Mouse (Mus musculus): ENCODE measurements around the gene Mrgprh.

Mrgprh gene

GRCm38 (mm10) chr17:12875734-12876133 lies at the start of gene Mrgprh:
TSS of gene Mrgprh (plus strand) at chr17:12876034.
- no peak for DNase-seq (ENCODE audit: extremely low read depth, insufficient read length, low spot score)

GRCm38 (mm10) chr17:12830351-12830750 lies 45.5 kb upstream of the Mrgprh start:
- DNase-seq (ENCODE audit: extremely low read depth, insufficient read length, low spot score), result no peak

DNA sequence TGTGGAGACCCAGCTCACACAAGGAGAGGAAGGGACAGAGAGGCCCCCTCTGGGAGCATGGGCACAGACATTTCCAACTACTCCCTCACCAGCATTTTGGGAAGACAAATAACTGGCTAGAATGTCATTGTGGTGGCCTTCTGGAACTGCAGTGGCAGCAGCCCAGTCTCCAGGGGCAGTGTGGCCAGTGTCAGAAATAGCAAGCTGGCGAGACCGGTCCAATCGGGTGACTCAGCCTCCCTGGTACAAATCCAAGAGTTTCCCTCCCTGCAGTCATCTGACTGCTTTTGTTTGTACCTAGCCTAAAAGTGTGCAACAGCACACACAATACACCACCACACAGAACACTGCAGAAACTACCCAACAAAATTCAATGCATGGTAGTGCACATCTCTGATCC lies 43.6 kb upstream of the Mrgprh start:
- peak; percentile 71 for DNase-seq (ENCODE audit: extremely low read depth, insufficient read length, low spot score)

GRCm38 (mm10) chr17:12832657-12833056 lies 43.2 kb upstream of the Mrgprh start:
- DNase-seq (ENCODE audit: extremely low read depth, insufficient read length, low spot score), result no peak

DNA sequence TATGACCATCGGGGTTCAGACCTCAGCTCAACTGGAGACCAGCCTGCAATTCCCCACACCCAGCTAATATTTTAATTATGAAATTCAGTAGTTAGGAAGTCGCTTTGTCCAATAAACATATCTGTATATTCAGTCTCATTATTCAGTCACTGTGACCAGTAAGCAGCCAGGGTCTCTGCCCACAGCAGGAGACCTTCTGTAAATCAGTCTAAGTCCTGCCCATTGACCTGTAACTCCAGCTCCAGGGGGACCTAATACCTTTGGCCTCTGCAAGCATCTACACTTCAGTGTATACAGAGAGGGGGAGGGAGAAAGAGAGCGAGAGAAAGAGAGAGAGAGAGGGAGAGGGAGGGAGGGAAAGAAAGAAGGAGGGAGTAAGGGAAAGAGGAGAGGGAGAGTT lies 41.5 kb upstream of the Mrgprh start:
- DNase-seq (ENCODE audit: extremely low read depth, insufficient read length, low spot score), result no peak

GRCm38 (mm10) chr17:12834826-12835225 lies 41.0 kb upstream of the Mrgprh start:
- no peak for DNase-seq (ENCODE audit: extremely low read depth, insufficient read length, low spot score)

DNA sequence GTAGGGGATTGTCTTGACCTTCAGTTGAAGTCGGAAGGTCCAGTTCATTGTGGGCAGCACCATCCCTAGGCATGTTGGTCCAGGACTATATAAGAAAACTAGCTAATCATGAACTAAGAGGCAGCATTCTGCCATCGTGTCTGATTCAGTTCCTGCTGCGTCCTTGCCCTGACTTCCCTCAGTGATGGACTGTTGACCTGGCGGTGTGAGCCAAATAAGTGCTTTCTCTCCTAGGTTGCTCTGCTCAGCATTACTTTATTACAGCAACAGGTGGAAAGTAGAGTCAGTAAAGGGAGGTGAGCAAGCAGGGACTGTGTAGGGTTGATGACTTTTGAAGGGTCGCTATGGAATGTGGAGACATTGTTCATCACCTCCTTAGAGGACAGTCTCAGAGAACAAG lies 40.1 kb upstream of the Mrgprh start:
- no peak for DNase-seq (ENCODE audit: extremely low read depth, insufficient read length, low spot score)

GRCm38 (mm10) chr17:12839475-12840267 lies 36.2 kb upstream of the Mrgprh start:
- no peak for DNase-seq (ENCODE audit: extremely low read depth, insufficient read length, low spot score)

DNA sequence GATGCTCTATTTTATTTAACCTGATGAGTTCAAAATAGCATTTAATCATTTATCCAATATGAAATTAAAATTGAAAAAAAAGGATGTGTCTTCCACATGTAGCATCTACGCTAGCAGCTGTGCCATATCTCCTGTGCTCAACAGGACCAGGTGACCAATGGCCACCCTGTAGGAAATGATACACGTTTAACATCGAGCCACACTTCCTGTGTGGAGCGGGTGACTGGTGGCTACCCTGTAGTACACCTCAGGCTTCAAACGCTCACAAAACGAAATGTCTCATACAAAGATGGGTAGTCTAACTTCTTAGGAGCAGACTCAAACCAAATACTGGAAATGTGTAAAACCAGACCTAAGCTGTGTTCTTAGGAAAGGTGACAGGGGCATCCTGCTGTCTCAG lies 32.0 kb upstream of the Mrgprh start:
- DNase-seq (ENCODE audit: extremely low read depth, insufficient read length, low spot score), result no peak

DNA sequence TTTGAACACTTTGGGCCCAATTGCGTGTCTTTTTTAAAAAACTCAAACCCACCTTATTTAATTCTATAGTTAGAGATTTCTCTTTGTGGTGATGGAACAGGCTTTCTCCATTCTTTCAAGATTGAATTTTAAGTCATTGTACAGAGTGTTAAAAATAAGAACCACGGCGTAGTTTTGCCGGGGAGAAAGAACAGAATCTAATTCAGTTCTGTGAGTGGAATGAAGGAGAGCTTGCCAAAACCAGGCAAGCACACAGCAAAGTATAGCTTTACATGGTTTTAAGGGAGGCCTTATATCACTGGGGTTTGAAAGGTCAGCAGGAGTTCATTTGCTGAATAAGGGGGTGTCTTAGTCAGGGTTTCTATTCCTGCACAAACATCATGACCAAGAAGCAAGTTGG lies 31.3 kb upstream of the Mrgprh start:
- DNase-seq (ENCODE audit: extremely low read depth, insufficient read length, low spot score), result no peak

DNA sequence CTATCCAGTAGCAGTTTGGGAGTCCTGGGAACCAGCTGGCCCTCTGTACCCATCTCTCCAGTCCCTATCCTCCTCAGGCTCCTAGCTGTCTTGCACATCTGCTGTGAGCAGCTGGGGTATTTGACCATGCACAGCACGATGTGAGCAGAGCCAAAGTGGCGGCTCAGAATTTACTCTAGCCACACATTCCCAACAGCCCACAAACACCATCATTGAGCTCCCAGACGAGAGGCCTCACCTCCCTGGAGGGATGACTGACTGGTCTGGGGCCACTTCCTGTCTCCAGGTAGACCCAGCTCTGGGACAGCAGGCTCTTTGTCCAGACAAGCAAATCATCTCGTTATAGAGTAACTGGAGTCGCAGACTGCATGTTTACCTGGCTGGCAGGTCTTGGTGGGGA lies 30.0 kb upstream of the Mrgprh start:
- DNase-seq (ENCODE audit: extremely low read depth, insufficient read length, low spot score), result peak; percentile 12

DNA sequence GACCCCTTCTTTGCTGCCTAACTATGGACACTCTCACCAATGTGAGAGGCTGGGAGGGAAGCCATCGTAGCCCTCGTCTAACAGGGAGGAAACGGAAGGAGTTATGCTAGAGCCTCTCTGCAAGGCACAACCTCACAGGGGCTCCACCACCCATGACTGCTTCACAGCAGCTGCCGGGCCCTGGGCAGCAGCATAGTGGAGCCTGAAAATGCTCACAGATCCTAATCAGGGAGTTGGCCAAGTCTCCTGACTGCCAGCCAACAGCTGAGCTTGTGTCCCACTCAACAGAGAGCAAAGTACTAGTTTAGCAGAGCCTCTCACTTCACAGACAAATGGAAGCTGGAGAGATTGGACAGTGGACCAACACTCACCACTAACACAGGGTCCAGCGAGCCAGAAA lies 29.4 kb upstream of the Mrgprh start:
- no peak for DNase-seq (ENCODE audit: extremely low read depth, insufficient read length, low spot score)

DNA sequence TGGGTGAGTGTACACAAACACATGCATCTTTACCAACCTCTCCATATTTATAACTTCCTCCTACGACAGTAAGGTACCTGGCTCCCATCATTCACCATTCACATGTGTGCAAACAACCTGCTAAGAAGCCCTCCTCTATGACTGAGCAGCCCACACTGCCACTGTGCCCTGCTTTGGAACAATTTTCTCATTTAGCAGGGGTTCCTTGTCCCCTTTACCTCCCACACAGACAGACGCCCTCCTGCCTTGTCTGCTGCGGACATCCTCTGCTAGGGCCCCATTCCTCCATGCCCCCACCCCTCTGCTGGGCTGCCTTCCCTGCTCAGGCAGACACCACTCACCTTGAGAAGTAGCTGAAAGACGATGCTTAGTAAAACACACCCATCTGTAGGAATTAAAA lies 28.1 kb upstream of the Mrgprh start:
- no peak for DNase-seq (ENCODE audit: extremely low read depth, insufficient read length, low spot score)

DNA sequence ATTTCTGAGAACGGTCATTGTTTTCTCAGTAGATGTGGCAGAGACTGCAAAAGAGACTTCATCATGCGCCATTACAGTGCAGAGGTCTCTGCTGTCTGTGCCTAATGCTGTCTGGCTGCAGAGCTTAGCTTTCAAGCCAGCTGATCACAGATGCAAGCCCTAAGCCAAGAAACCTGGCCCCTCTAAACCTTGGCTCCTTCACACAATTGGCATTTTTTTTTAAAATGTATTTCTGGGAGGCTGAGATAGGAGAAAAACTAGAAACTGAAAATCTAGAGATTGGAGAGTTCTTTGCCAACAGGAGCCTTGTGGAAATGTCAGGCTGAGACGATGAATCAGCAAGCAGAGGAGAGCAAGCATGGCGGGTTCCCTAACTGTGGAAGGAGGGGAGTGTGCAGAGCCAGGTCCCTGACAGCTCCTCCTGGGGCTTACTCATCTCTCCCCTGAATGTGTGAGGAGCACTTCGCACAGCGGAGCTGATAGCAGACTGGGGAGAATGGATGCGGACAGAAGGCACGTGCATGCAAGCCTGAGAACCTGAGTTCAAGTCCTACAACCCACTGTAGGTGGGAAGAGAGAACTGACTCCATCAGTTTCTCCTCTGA lies 26.0 kb upstream of the Mrgprh start:
- no peak for DNase-seq (ENCODE audit: extremely low read depth, insufficient read length, low spot score)

DNA sequence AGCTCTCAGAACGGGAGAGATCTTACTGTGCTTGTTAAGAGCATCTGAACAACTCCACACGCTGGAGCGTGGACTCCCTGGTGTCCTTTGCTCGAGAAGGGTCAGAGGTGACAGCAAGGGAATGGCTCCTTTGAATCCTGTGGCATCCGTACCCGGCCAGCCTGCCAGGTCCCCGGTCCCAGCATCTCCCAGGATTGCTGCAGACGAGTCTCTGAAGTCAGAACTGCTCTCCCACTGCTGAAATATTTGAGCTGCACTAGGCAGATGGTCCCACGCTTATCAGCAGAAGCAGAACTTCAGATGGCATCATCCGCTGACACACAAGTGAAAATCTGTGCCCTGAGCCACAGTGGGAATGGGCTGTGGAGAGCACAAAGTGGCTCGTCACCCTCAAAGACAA lies 24.1 kb upstream of the Mrgprh start:
- no peak for DNase-seq (ENCODE audit: extremely low read depth, insufficient read length, low spot score)

GRCm38 (mm10) chr17:12853821-12854220 lies 22.0 kb upstream of the Mrgprh start:
- no peak for DNase-seq (ENCODE audit: extremely low read depth, insufficient read length, low spot score)

DNA sequence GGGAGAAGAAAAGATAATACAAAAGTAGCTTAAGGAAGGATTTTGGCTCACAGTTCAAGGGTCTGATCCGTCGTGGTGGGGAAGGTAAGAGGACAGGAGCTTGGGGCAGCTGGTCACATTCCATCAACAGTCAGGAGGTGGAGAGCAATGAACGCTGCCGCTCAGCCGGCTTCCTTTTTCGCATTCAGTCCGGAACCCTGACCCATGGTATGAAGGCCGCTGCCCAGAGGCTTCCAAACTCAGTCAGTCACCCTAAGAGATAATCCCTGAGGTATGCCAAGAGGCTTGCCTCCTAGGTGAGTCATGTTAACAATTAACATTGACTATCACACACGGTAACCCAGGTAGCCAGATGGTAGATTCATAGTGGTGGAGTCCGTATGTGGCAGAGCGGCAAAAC lies 21.4 kb upstream of the Mrgprh start:
- DNase-seq (ENCODE audit: extremely low read depth, insufficient read length, low spot score), result no peak

DNA sequence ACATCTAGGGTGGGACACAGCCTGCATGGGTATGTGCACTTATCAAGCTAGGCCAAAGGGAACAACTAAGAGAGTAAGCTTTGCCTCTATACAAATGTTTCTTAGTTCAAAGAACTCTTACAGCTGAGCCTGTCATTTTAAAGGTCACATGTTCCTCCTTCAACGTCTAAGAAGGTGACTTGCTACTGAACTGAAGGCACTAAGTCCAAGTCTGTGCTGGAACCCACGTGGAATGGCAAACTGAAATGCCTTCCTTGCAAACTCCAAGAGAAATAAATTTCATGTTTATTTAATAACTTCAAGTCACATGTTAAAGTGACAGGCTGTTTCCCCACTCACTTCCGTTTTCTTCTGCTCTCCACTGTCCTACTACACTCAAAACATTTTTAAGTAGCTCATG lies 18.4 kb upstream of the Mrgprh start:
- no peak for DNase-seq (ENCODE audit: extremely low read depth, insufficient read length, low spot score)

GRCm38 (mm10) chr17:12858072-12858471 lies 17.8 kb upstream of the Mrgprh start:
- DNase-seq (ENCODE audit: extremely low read depth, insufficient read length, low spot score), result no peak

DNA sequence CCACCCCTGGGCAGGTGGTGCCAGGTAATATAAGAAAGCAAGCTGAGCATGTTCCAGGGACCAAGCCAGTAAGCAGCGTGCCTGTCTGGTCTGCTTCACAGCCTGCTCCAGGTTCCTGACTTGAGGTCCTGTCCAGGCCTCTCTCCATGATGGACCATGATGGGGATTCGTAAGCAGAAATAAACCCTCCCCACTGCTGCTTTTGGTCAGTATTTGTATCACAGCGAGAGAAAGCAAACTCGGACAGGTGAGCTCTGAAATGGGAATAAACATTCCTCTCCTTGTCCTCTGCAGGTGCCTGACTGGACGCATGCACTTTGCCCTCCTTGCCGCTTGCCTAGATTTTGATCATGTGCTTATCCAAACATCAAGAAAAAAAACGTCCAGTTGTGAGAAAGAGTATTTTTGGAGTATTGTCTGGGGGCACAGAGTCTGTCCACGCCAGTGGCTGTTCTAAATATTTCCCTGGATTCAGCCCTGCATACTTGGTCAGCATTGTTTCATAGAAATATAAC lies 16.8 kb upstream of the Mrgprh start:
- DNase-seq (ENCODE audit: extremely low read depth, insufficient read length, low spot score), result no peak

GRCm38 (mm10) chr17:12864111-12864510 lies 11.7 kb upstream of the Mrgprh start:
- DNase-seq (ENCODE audit: extremely low read depth, insufficient read length, low spot score), result no peak

GRCm38 (mm10) chr17:12865407-12865806 lies 10.4 kb upstream of the Mrgprh start:
- DNase-seq (ENCODE audit: extremely low read depth, insufficient read length, low spot score), result no peak
